ENCODE assay signal across 16 mouse cellular contexts in genomic region chr8:31746855-31747254, GRCm38 (mm10).
"Had no signal": no experiment of that assay in that cellular context is flagged by ENCODE, and none has a peak within 500 bp of the region (broad histone marks: within the 10 kb centered on the region; RNA-seq: fewer than 3 reads in every experiment).

No protein-coding gene starts in this region.

- H3K4me3 ChIP-seq: neural tube, embryonic 13.5 days; neural tube, embryonic 15.5 days; stomach, embryonic 15.5 days had no signal

- DNase-seq: retina, postnatal 1 day; right cerebral cortex, adult 18-20 months; right cerebral cortex, postnatal 14 days; right cerebral cortex, postnatal 25 days; right cerebral cortex, postnatal 4 days; spleen, adult 18-20 months; thymus, adult 18-20 months; thymus, adult 2 months; thymus, postnatal 14 days; thymus, postnatal 25 days; thymus, postnatal 36 days; thymus, postnatal 4 days had no signal

- H3K27me3 ChIP-seq: neural tube, embryonic 13.5 days; neural tube, embryonic 15.5 days; stomach, embryonic 15.5 days had no signal

- H3K36me3 ChIP-seq: neural tube, embryonic 13.5 days; neural tube, embryonic 15.5 days; stomach, embryonic 15.5 days had no signal

- H3K4me2 ChIP-seq: neural tube, embryonic 13.5 days; neural tube, embryonic 15.5 days; stomach, embryonic 15.5 days had no signal

- H3K9me3 ChIP-seq: neural tube, embryonic 13.5 days; neural tube, embryonic 15.5 days; stomach, embryonic 15.5 days had no signal

- H3K4me1 ChIP-seq: neural tube, embryonic 13.5 days; neural tube, embryonic 15.5 days; stomach, embryonic 15.5 days had no signal

- H3K27ac ChIP-seq: neural tube, embryonic 13.5 days; neural tube, embryonic 15.5 days; stomach, embryonic 15.5 days; stomach, postnatal 0 days had no signal

- H3K9ac ChIP-seq: neural tube, embryonic 13.5 days; neural tube, embryonic 15.5 days; stomach, embryonic 15.5 days had no signal
